Mouse (Mus musculus): ENCODE measurements around the gene Tmem47. TPM values are rescaled to one million over a fixed set of nuclear protein-coding genes. Genes with fewer than 3 reads are reported as not detected.

Gene Tmem47
- polyA plus RNA-seq, 1 experiment = 13.6 TPM

DNA sequence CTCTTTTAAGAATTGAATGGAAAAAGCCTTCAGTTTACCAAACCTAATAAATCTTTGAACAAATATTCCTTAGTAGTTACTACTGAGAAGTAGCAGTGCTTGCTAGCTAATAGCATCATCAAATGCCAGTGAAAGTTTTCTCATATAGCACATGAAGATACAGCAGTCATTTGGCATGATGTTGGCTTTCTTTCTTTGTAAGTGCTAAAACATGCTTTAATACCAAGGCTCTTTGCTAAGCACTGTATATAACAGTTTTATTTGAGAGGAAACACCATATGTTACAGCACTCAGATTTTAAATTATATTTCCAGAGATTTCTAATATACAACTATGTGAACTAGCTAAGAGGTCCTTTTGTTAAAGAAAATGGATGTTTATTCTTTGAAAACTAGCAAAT lies 8.0 kb downstream of the Tmem47 start:
- Histone ChIP-seq H3K36me3 (ENCODE audit: control insufficient read depth, insufficient read depth) (no peaks in the 10 kb centered on the region), H3K27me3 (ENCODE audit: control insufficient read depth, insufficient read depth, insufficient read length) (no peaks in the 10 kb centered on the region), H3K79me2 (ENCODE audit: control insufficient read depth, insufficient read depth) (peaks cover 47% of the 10 kb centered on the region)

GRCm38 (mm10) chrX:81080996-81081395 lies 10.5 kb downstream of the Tmem47 start:
- Histone ChIP-seq H3K36me3 (ENCODE audit: control insufficient read depth, insufficient read depth) (no peaks in the 10 kb centered on the region), H3K27me3 (ENCODE audit: control insufficient read depth, insufficient read depth, insufficient read length) (no peaks in the 10 kb centered on the region)
- no peak for TF ChIP-seq CEBPB (IDR thresholded peaks at IDR 0.05; ENCODE audit: low read depth)
- TF ChIP-seq FOSL1 (IDR thresholded peaks at IDR 0.05; ENCODE audit: insufficient read depth, low read length, poor library complexity, severe bottlenecking) = no peak
- no peak for TF ChIP-seq MAX (IDR thresholded peaks at IDR 0.05)
- TF ChIP-seq CTCF (IDR thresholded peaks at IDR 0.05; ENCODE audit: control insufficient read depth, insufficient read depth, insufficient read length) = no peak
- no peak for TF ChIP-seq USF1 (IDR thresholded peaks at IDR 0.05; ENCODE audit: low read depth)
- no peak for TF ChIP-seq MYOG (IDR thresholded peaks at IDR 0.05; ENCODE audit: control insufficient read depth, extremely low read depth, insufficient read length)

More for the DNA sequence above, 8.0 kb downstream of the Tmem47 start:
- no peak overlapping the region for H3ac ChIP-seq (ENCODE audit: control insufficient read depth, insufficient read length, low read depth)
- no peak overlapping the region for H3K4me3 ChIP-seq (ENCODE audit: insufficient read depth, poor library complexity, severe bottlenecking)
- no peak for TF ChIP-seq CEBPB (IDR thresholded peaks at IDR 0.05; ENCODE audit: low read depth)
- TF ChIP-seq USF1 (IDR thresholded peaks at IDR 0.05; ENCODE audit: low read depth) = no peak
- TF ChIP-seq MAX (IDR thresholded peaks at IDR 0.05) = no peak
- TF ChIP-seq CTCF (IDR thresholded peaks at IDR 0.05; ENCODE audit: control insufficient read depth, insufficient read depth, insufficient read length) = no peak
- TF ChIP-seq MYOG (IDR thresholded peaks at IDR 0.05; ENCODE audit: control insufficient read depth, extremely low read depth, insufficient read length) = no peak
- TF ChIP-seq FOSL1 (IDR thresholded peaks at IDR 0.05; ENCODE audit: insufficient read depth, low read length, poor library complexity, severe bottlenecking) = no peak
- TF ChIP-seq MYOD1 (IDR thresholded peaks at IDR 0.05; ENCODE audit: control insufficient read depth, insufficient read length, low read depth) = no peak
- H3K79me3 ChIP-seq (ENCODE audit: low read depth) = peaks cover 32% of the 10 kb centered on the region

DNA sequence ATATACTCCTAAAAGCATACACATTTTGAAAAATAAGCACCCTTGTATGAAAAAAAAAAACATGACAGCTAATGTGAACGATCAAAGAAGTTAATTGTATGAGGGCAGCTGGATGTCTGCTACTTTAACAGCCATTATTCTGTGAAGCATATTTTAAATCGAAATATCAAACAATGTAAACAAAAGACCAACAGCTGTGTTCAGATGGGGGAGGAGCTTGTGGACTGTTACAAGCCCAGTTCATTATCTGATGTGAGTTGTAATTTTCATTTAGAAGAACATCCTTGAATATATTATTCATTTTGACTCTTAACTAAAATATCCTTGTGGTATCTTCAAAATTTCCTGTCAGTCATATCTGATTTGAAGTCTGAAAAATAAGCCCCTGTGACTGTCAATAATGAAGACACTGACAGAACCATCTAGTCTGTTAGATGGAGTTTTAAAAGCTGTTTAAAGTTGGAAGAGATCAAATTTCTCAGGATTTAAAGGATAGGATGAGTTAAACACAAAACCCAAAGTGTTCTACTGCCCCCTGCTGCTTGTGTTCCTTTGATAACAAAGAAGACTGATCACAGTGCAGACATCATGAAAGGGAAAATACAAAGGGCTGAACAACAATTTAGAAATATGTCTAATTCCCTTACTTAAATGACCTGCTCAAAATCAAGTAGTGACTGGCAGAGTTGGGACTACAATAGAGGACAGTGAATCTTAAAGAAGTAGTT lies 14.7 kb downstream of the Tmem47 start:
- H3K36me3 ChIP-seq (ENCODE audit: control insufficient read depth, insufficient read depth) = peaks cover 3% of the 10 kb centered on the region
- peaks cover 7% of the 10 kb centered on the region for H3K79me2 ChIP-seq (ENCODE audit: control insufficient read depth, insufficient read depth)
- no peak overlapping the region for H3ac ChIP-seq (ENCODE audit: control insufficient read depth, insufficient read length, low read depth)
- no peak overlapping the region for H3K4me3 ChIP-seq (ENCODE audit: insufficient read depth, poor library complexity, severe bottlenecking)
- H3K27me3 ChIP-seq (ENCODE audit: control insufficient read depth, insufficient read depth, insufficient read length) = no peaks in the 10 kb centered on the region
- no peak for TF ChIP-seq MYOD1 (IDR thresholded peaks at IDR 0.05; ENCODE audit: control insufficient read depth, insufficient read length, low read depth)
- no peak for TF ChIP-seq FOSL1 (IDR thresholded peaks at IDR 0.05; ENCODE audit: insufficient read depth, low read length, poor library complexity, severe bottlenecking)
- TF ChIP-seq MAX (IDR thresholded peaks at IDR 0.05) = no peak
- no peak for TF ChIP-seq MYOG (IDR thresholded peaks at IDR 0.05; ENCODE audit: control insufficient read depth, extremely low read depth, insufficient read length)
- TF ChIP-seq USF1 (IDR thresholded peaks at IDR 0.05; ENCODE audit: low read depth) = no peak
- no peak for TF ChIP-seq CEBPB (IDR thresholded peaks at IDR 0.05; ENCODE audit: low read depth)
- no peak for TF ChIP-seq CTCF (IDR thresholded peaks at IDR 0.05; ENCODE audit: control insufficient read depth, insufficient read depth, insufficient read length)
- H3K79me3 ChIP-seq (ENCODE audit: low read depth) = peaks cover 4% of the 10 kb centered on the region

More at GRCm38 (mm10) chrX:81080996-81081395, 10.5 kb downstream of the Tmem47 start:
- Histone ChIP-seq H3ac (ENCODE audit: control insufficient read depth, insufficient read length, low read depth) (no peak overlapping the region), H3K79me3 (ENCODE audit: low read depth) (peaks cover 15% of the 10 kb centered on the region), H3K4me3 (ENCODE audit: insufficient read depth, poor library complexity, severe bottlenecking) (no peak overlapping the region), H3K79me2 (ENCODE audit: control insufficient read depth, insufficient read depth) (peaks cover 27% of the 10 kb centered on the region)

DNA sequence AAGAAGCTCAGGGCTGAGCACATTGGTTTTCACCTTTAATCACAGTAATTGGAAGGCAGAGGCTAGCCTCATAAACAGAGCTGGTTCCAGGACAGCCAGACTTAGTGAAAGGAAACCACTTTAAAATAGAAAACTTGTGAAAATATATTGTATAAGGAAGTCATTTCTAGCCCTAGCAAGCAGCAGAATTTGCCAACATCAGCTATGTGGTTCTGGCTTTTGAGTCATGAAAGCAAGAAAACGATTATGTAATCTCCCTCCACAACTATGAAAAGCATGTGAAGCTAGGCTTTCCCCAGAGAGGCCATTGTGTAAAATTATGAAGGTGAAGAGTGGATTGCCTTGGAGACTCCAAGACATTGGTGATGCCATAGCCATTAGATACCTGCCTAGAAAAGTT lies 76.9 kb downstream of the Tmem47 start:
- H3K79me3 ChIP-seq (ENCODE audit: low read depth) = no peaks in the 10 kb centered on the region
- TF ChIP-seq USF1 (IDR thresholded peaks at IDR 0.05; ENCODE audit: low read depth) (no peak), MYOD1 (IDR thresholded peaks at IDR 0.05; ENCODE audit: control insufficient read depth, insufficient read length, low read depth) (no peak), MAX (IDR thresholded peaks at IDR 0.05) (no peak), CEBPB (IDR thresholded peaks at IDR 0.05; ENCODE audit: low read depth) (no peak)

More for the DNA sequence above, 76.9 kb downstream of the Tmem47 start:
- Histone ChIP-seq H3K36me3 (ENCODE audit: control insufficient read depth, insufficient read depth) (no peaks in the 10 kb centered on the region), H3K79me2 (ENCODE audit: control insufficient read depth, insufficient read depth) (no peaks in the 10 kb centered on the region), H3K4me3 (ENCODE audit: insufficient read depth, poor library complexity, severe bottlenecking) (no peak overlapping the region), H3ac (ENCODE audit: control insufficient read depth, insufficient read length, low read depth) (no peak overlapping the region), H3K27me3 (ENCODE audit: control insufficient read depth, insufficient read depth, insufficient read length) (no peaks in the 10 kb centered on the region)

Measured in C2C12 (cell line).